Mouse (Mus musculus): ENCODE measurements at regions not wholly inside any gene's neighbourhood (a gene's known extent, or its start where the extent isn't known, plus 50 kb on each side); places are given as distances from the start of the nearest gene placed in this dataset.
"Not testable (repeated sequence)": the region's sequence is repeated elsewhere in the genome, so short reads cannot be mapped to it uniquely, and the experiment has no call there.

DNA sequence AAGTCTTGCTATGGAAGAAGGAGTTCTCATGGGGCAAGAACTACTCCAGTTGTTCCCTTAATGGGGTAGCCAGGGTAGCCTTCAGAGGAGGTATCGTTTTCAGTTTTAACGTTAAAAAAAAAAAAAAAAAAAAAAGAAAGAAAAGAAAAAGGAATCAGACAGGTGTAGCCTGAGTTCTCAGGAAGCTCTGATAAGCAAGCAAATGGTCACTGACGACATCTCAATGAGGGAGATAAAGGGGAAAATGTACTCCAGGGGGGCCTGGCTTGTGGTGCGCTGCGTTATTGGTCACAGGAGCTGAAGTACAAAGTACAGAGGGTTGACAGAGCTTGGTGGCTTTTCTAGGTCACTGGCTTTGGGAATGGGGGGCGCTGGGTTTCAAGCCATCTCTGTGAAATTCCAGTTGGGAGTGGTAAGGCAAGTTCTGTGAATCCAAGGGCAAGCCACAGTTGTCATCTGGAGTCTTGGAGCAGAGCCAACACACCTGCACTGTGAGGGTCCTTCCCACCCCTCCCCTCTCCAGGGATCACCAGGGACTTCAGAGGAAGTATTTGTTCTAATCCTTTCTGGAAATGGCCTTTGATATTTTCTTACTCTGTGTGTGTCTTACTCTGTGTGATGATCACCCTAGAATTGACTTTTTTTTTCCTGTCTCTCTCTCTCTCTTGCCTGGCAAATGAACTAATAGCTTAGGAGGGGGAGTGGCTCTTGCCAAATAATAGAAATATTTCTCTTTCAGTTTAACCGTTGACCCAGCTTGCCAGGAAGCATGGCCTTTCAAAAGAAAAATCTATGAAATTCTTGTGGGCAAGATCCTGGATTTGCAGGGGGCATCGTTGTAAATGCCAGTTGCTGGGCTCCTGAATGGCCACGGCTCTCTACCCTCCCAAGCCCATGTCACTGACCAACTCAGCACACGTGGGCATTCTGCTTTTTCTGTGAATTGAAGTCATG is 93.5 kb downstream of the Phlda1 start:
- H3K36me3 ChIP-seq (ENCODE audit: control insufficient read depth, insufficient read depth, low read length), result no peaks in the 10 kb centered on the region
- no peak overlapping the region for H3K27ac ChIP-seq (ENCODE audit: low read depth, low read length)
- 68% methylated on average over 10 of the region's 10 CpGs for WGBS
- ATAC-seq (ENCODE audit: low FRiP score), result no peak
- no peak overlapping the region for H3K4me2 ChIP-seq
- 0 out of 2 replicates have a peak, but pooled peaks cover 2% of the 10 kb centered on the region for H3K4me1 ChIP-seq (ENCODE audit: control insufficient read depth, insufficient read depth, low read length)
- H3K9ac ChIP-seq (ENCODE audit: low read length), result no peak overlapping the region
- no peak for DNase-seq (ENCODE audit: low spot score, missing footprints)
- no peaks in the 10 kb centered on the region for H3K27me3 ChIP-seq (ENCODE audit: control insufficient read depth, insufficient read depth, low read length)
- H3K9me3 ChIP-seq (ENCODE audit: control insufficient read depth, low read length), result no peaks in the 10 kb centered on the region
- no peak overlapping the region for H3K4me3 ChIP-seq (ENCODE audit: low read depth, low read length)

DNA sequence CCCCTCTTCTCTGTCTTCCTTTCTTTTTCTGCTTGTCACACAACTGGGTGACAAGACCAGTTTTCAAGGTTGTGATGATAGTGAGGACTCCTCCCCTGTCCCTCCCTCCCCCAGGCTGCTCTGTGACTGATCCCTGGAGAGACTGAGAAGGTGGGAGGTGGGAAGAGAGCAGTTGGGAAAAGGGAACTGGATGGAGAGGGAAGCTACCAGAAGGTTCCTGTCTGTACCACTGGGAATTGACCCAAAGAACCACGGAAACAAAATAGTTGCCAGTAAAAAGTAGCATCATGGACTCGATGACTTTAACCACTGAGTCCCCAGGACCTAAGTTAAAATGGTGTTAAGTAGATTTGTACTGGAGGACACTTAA is 94.2 kb downstream of the Phlda1 start:
- H3K4me3 ChIP-seq (ENCODE audit: low read depth, low read length), result no peak overlapping the region
- 84% methylated on average over 2 of the region's 2 CpGs for WGBS
- H3K4me1 ChIP-seq (ENCODE audit: control insufficient read depth, insufficient read depth, low read length), result 0 out of 2 replicates have a peak, but pooled peaks cover 2% of the 10 kb centered on the region
- H3K36me3 ChIP-seq (ENCODE audit: control insufficient read depth, insufficient read depth, low read length), result no peaks in the 10 kb centered on the region
- H3K27me3 ChIP-seq (ENCODE audit: control insufficient read depth, insufficient read depth, low read length), result no peaks in the 10 kb centered on the region
- H3K9ac ChIP-seq (ENCODE audit: low read length), result no peak overlapping the region
- DNase-seq (ENCODE audit: low spot score, missing footprints) (no peak), ATAC-seq (ENCODE audit: low FRiP score) (no peak)
- H3K27ac ChIP-seq (ENCODE audit: low read depth, low read length), result no peak overlapping the region
- H3K9me3 ChIP-seq (ENCODE audit: control insufficient read depth, low read length), result no peaks in the 10 kb centered on the region
- H3K4me2 ChIP-seq, result no peak overlapping the region

DNA sequence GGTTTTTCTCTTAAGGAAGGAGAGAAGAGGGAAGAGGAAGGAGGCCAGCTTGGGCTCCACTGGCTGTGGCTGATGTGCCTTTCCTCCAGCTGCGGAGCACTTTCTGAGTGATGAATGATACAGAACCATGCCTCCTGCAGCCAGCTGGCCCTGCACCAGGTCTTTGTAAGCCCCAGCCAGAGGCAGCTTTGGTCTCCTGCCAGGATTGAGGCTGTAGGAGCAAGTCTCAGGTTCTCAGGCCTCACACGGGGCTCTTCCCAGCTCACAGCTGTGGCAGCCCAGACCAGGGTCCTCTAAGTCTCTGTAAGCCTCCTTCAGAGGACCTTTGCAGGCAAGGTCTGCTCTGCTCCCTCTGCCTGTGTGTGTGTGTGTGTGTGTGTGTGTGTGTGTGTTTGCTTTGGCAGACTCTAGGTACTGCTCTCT is 94.6 kb downstream of the Phlda1 start:
- no peak overlapping the region for H3K4me3 ChIP-seq (ENCODE audit: low read depth, low read length)
- no peaks in the 10 kb centered on the region for H3K9me3 ChIP-seq (ENCODE audit: control insufficient read depth, low read length)
- no peak overlapping the region for H3K4me2 ChIP-seq
- ATAC-seq (ENCODE audit: low FRiP score), result no peak
- no peak overlapping the region for H3K9ac ChIP-seq (ENCODE audit: low read length)
- DNase-seq (ENCODE audit: low spot score, missing footprints), result no peak
- no peaks in the 10 kb centered on the region for H3K36me3 ChIP-seq (ENCODE audit: control insufficient read depth, insufficient read depth, low read length)
- H3K27me3 ChIP-seq (ENCODE audit: control insufficient read depth, insufficient read depth, low read length), result no peaks in the 10 kb centered on the region
- H3K4me1 ChIP-seq (ENCODE audit: control insufficient read depth, insufficient read depth, low read length), result 0 out of 2 replicates have a peak, but pooled peaks cover 2% of the 10 kb centered on the region
- no peak overlapping the region for H3K27ac ChIP-seq (ENCODE audit: low read depth, low read length)
- 15% methylated on average over 2 of the region's 2 CpGs for WGBS

- Histone ChIP-seq H3K9me3 (ENCODE audit: control insufficient read depth, low read length) (no peaks in the 10 kb centered on the region), H3K36me3 (ENCODE audit: control insufficient read depth, insufficient read depth, low read length) (no peaks in the 10 kb centered on the region), H3K27ac (ENCODE audit: low read depth, low read length) (no peak overlapping the region), H3K27me3 (ENCODE audit: control insufficient read depth, insufficient read depth, low read length) (no peaks in the 10 kb centered on the region), H3K4me2 (no peak overlapping the region), H3K4me1 (ENCODE audit: control insufficient read depth, insufficient read depth, low read length) (0 out of 2 replicates have a peak, but pooled peaks cover 2% of the 10 kb centered on the region), H3K9ac (ENCODE audit: low read length) (no peak overlapping the region), H3K4me3 (ENCODE audit: low read depth, low read length) (no peak overlapping the region)
- 85% methylated on average over 1 of the region's 1 CpGs for WGBS
- no peak for ATAC-seq (ENCODE audit: low FRiP score)
- no peak for DNase-seq (ENCODE audit: low spot score, missing footprints)
These were observed 97.1 kb downstream of the Phlda1 start for GRCm38 (mm10) chr10:111603166-111603565.

GRCm38 (mm10) chr10:111607381-111607780 is 101.3 kb downstream of the Phlda1 start:
- 89% methylated on average over 2 of the region's 2 CpGs for WGBS
- H3K4me1 ChIP-seq (ENCODE audit: control insufficient read depth, insufficient read depth, low read length); H3K4me3 ChIP-seq (ENCODE audit: low read depth, low read length); H3K36me3 ChIP-seq (ENCODE audit: control insufficient read depth, insufficient read depth, low read length); H3K27me3 ChIP-seq (ENCODE audit: control insufficient read depth, insufficient read depth, low read length); H3K9me3 ChIP-seq (ENCODE audit: control insufficient read depth, low read length); H3K4me2 ChIP-seq; H3K9ac ChIP-seq (ENCODE audit: low read length); DNase-seq (ENCODE audit: low spot score, missing footprints); H3K27ac ChIP-seq (ENCODE audit: low read depth, low read length); ATAC-seq (ENCODE audit: low FRiP score): not testable (repeated sequence)

DNA sequence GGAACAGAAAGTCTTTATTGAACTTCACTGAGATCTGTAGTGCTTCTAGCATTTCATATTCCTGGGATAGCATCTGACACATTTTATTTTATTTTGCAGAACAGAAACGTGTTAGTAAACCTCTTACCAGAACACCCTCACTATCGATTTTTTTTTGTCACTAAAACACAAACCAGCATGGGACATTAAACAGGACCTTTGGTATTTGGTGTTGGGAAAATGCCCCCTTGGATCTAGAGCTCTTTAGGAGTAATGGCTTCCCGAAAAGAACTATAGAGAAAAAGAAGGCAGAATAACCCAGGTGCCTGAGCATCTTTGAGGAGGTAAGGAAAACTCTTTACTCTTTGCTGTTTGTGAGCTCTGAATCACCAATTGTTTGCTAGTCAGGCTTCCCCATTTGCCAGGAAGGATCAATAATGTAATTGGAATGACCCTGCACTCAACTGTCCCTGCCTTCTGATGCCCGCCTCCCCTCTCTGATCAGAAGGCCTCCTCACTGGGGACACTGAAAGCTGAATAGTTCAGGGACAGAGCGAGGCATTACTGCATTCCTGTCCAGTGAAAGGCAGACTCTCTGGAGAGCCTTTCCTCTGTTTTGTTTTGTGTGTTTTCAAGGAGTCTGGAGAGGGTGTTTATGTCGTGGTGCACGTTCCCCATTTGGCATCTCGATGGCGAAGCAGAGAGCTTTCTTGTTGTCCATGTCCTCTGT is 102.5 kb downstream of the Phlda1 start:
- no peak overlapping the region for H3K4me2 ChIP-seq
- no peak overlapping the region for H3K9ac ChIP-seq (ENCODE audit: low read length)
- H3K4me1 ChIP-seq (ENCODE audit: control insufficient read depth, insufficient read depth, low read length), result no peaks in the 10 kb centered on the region
- 78% methylated on average over 9 of the region's 9 CpGs for WGBS
- ATAC-seq (ENCODE audit: low FRiP score), result no peak
- no peaks in the 10 kb centered on the region for H3K27me3 ChIP-seq (ENCODE audit: control insufficient read depth, insufficient read depth, low read length)
- no peak overlapping the region for H3K4me3 ChIP-seq (ENCODE audit: low read depth, low read length)
- DNase-seq (ENCODE audit: low spot score, missing footprints), result no peak
- no peak overlapping the region for H3K27ac ChIP-seq (ENCODE audit: low read depth, low read length)
- no peaks in the 10 kb centered on the region for H3K9me3 ChIP-seq (ENCODE audit: control insufficient read depth, low read length)
- H3K36me3 ChIP-seq (ENCODE audit: control insufficient read depth, insufficient read depth, low read length), result no peaks in the 10 kb centered on the region

GRCm38 (mm10) chr10:111609889-111610288 is 103.8 kb downstream of the Phlda1 start:
- Histone ChIP-seq H3K27me3 (ENCODE audit: control insufficient read depth, insufficient read depth, low read length) (no peaks in the 10 kb centered on the region), H3K9ac (ENCODE audit: low read length) (no peak overlapping the region), H3K4me1 (ENCODE audit: control insufficient read depth, insufficient read depth, low read length) (no peaks in the 10 kb centered on the region), H3K36me3 (ENCODE audit: control insufficient read depth, insufficient read depth, low read length) (no peaks in the 10 kb centered on the region), H3K4me2 (no peak overlapping the region), H3K9me3 (ENCODE audit: control insufficient read depth, low read length) (no peaks in the 10 kb centered on the region), H3K27ac (ENCODE audit: low read depth, low read length) (no peak overlapping the region), H3K4me3 (ENCODE audit: low read depth, low read length) (no peak overlapping the region)
- DNase-seq (ENCODE audit: low spot score, missing footprints) (no peak), ATAC-seq (ENCODE audit: low FRiP score) (no peak)
- 97% methylated on average over 2 of the region's 2 CpGs for WGBS

GRCm38 (mm10) chr10:111619627-111620270 is 113.7 kb downstream of the Phlda1 start:
- DNase-seq (ENCODE audit: low spot score, missing footprints) (no peak), ATAC-seq (ENCODE audit: low FRiP score) (no peak)
- H3K27me3 ChIP-seq (ENCODE audit: control insufficient read depth, insufficient read depth, low read length), result no peaks in the 10 kb centered on the region
- no peak overlapping the region for H3K27ac ChIP-seq (ENCODE audit: low read depth, low read length)
- WGBS, result 83% methylated on average over 10 of the region's 11 CpGs
- no peak overlapping the region for H3K4me2 ChIP-seq
- H3K4me3 ChIP-seq (ENCODE audit: low read depth, low read length), result no peak overlapping the region
- H3K4me1 ChIP-seq (ENCODE audit: control insufficient read depth, insufficient read depth, low read length), result no peaks in the 10 kb centered on the region
- no peaks in the 10 kb centered on the region for H3K36me3 ChIP-seq (ENCODE audit: control insufficient read depth, insufficient read depth, low read length)
- H3K9me3 ChIP-seq (ENCODE audit: control insufficient read depth, low read length), result no peaks in the 10 kb centered on the region
- H3K9ac ChIP-seq (ENCODE audit: low read length), result no peak overlapping the region

Measured in midbrain, embryonic 11.5 days (tissue).